Mouse (Mus musculus): Measurements from ENCODE around the gene Cacna1c. TPM values are rescaled to one million over a fixed set of nuclear protein-coding genes. Genes with fewer than 3 reads are reported as not detected.

Gene Cacna1c
- polyA plus RNA-seq, 1 experiment from 2014 or later = 9.8 TPM

- Histone ChIP-seq H3K4me1 (ENCODE audit: control insufficient read depth, insufficient read depth, low read length) (peaks cover 3% of the 10 kb centered on the region), H3K27me3 (ENCODE audit: control insufficient read depth, insufficient read depth, low read length) (no peaks in the 10 kb centered on the region), H3K4me3 (ENCODE audit: low read depth, low read length) (no peak overlapping the region), H3K36me3 (ENCODE audit: control insufficient read depth, insufficient read depth, low read length) (no peaks in the 10 kb centered on the region), H3K9ac (replicated peaks; ENCODE audit: low read depth, low read length) (no peak overlapping the region), H3K4me2 (replicated peaks; ENCODE audit: low read depth, low read length) (no peak overlapping the region), H3K27ac (ENCODE audit: low read length) (no peak overlapping the region), H3K9me3 (ENCODE audit: control insufficient read depth, low read depth, low read length) (no peaks in the 10 kb centered on the region)
- WGBS = 67% methylated on average over 7 of the region's 7 CpGs
- ATAC-seq (ENCODE audit: insufficient number of reproducible peaks, insufficient read depth, low FRiP score, low read depth) = no peak
These were observed 241.1 kb downstream of the Cacna1c start for GRCm38 (mm10) chr6:118954988-118955554.

GRCm38 (mm10) chr6:118952377-118952776 lies 243.8 kb downstream of the Cacna1c start:
- WGBS = 75% methylated on average over 9 of the region's 9 CpGs
- no peak overlapping the region for H3K4me3 ChIP-seq (ENCODE audit: low read depth, low read length)

GRCm38 (mm10) chr6:118950190-118950589 lies 246.0 kb downstream of the Cacna1c start:
- Histone ChIP-seq H3K27ac (ENCODE audit: low read length) (no peak overlapping the region), H3K9me3 (ENCODE audit: control insufficient read depth, low read depth, low read length) (no peaks in the 10 kb centered on the region), H3K36me3 (ENCODE audit: control insufficient read depth, insufficient read depth, low read length) (no peaks in the 10 kb centered on the region), H3K4me3 (ENCODE audit: low read depth, low read length) (no peak overlapping the region), H3K4me2 (replicated peaks; ENCODE audit: low read depth, low read length) (no peak overlapping the region), H3K27me3 (ENCODE audit: control insufficient read depth, insufficient read depth, low read length) (no peaks in the 10 kb centered on the region), H3K4me1 (ENCODE audit: control insufficient read depth, insufficient read depth, low read length) (peaks cover 6% of the 10 kb centered on the region), H3K9ac (replicated peaks; ENCODE audit: low read depth, low read length) (no peak overlapping the region)
- WGBS = 37% methylated on average over 13 of the region's 13 CpGs
- ATAC-seq (ENCODE audit: insufficient number of reproducible peaks, insufficient read depth, low FRiP score, low read depth) = no peak; the same call in 1 of the 2 replicates

More at GRCm38 (mm10) chr6:118952377-118952776, 243.8 kb downstream of the Cacna1c start:
- Histone ChIP-seq H3K27me3 (ENCODE audit: control insufficient read depth, insufficient read depth, low read length) (no peaks in the 10 kb centered on the region), H3K27ac (ENCODE audit: low read length) (no peak overlapping the region), H3K4me1 (ENCODE audit: control insufficient read depth, insufficient read depth, low read length) (peaks cover 6% of the 10 kb centered on the region), H3K4me2 (replicated peaks; ENCODE audit: low read depth, low read length) (no peak overlapping the region), H3K9ac (replicated peaks; ENCODE audit: low read depth, low read length) (no peak overlapping the region), H3K36me3 (ENCODE audit: control insufficient read depth, insufficient read depth, low read length) (no peaks in the 10 kb centered on the region), H3K9me3 (ENCODE audit: control insufficient read depth, low read depth, low read length) (no peaks in the 10 kb centered on the region)
- ATAC-seq (ENCODE audit: insufficient number of reproducible peaks, insufficient read depth, low FRiP score, low read depth) = no peak

- peaks cover 6% of the 10 kb centered on the region for H3K4me1 ChIP-seq (ENCODE audit: control insufficient read depth, insufficient read depth, low read length)
These were observed 248.9 kb downstream of the Cacna1c start for GRCm38 (mm10) chr6:118947286-118947685.

GRCm38 (mm10) chr6:118946660-118947059 lies 249.6 kb downstream of the Cacna1c start:
- Histone ChIP-seq H3K9ac (replicated peaks; ENCODE audit: low read depth, low read length) (no peak overlapping the region), H3K4me3 (ENCODE audit: low read depth, low read length) (no peak overlapping the region), H3K9me3 (ENCODE audit: control insufficient read depth, low read depth, low read length) (no peaks in the 10 kb centered on the region), H3K4me1 (ENCODE audit: control insufficient read depth, insufficient read depth, low read length) (peaks cover 6% of the 10 kb centered on the region), H3K27me3 (ENCODE audit: control insufficient read depth, insufficient read depth, low read length) (no peaks in the 10 kb centered on the region), H3K36me3 (ENCODE audit: control insufficient read depth, insufficient read depth, low read length) (no peaks in the 10 kb centered on the region), H3K4me2 (replicated peaks; ENCODE audit: low read depth, low read length) (no peak overlapping the region), H3K27ac (ENCODE audit: low read length) (no peak overlapping the region)
- 55% methylated on average over 6 of the region's 6 CpGs for WGBS
- ATAC-seq (ENCODE audit: insufficient number of reproducible peaks, insufficient read depth, low FRiP score, low read depth) = no peak

More at GRCm38 (mm10) chr6:118947286-118947685, 248.9 kb downstream of the Cacna1c start:
- Histone ChIP-seq H3K36me3 (ENCODE audit: control insufficient read depth, insufficient read depth, low read length) (no peaks in the 10 kb centered on the region), H3K4me2 (replicated peaks; ENCODE audit: low read depth, low read length) (no peak overlapping the region), H3K4me3 (ENCODE audit: low read depth, low read length) (no peak overlapping the region), H3K27me3 (ENCODE audit: control insufficient read depth, insufficient read depth, low read length) (no peaks in the 10 kb centered on the region), H3K27ac (ENCODE audit: low read length) (no peak overlapping the region), H3K9me3 (ENCODE audit: control insufficient read depth, low read depth, low read length) (no peaks in the 10 kb centered on the region), H3K9ac (replicated peaks; ENCODE audit: low read depth, low read length) (no peak overlapping the region)
- ATAC-seq (ENCODE audit: insufficient number of reproducible peaks, insufficient read depth, low FRiP score, low read depth) = no peak
- 75% methylated on average over 8 of the region's 8 CpGs for WGBS

GRCm38 (mm10) chr6:118944093-118944492 lies 252.1 kb downstream of the Cacna1c start:
- Histone ChIP-seq H3K4me3 (ENCODE audit: low read depth, low read length) (no peak overlapping the region), H3K27ac (ENCODE audit: low read length) (no peak overlapping the region), H3K27me3 (ENCODE audit: control insufficient read depth, insufficient read depth, low read length) (no peaks in the 10 kb centered on the region), H3K4me2 (replicated peaks; ENCODE audit: low read depth, low read length) (no peak overlapping the region), H3K9me3 (ENCODE audit: control insufficient read depth, low read depth, low read length) (no peaks in the 10 kb centered on the region), H3K36me3 (ENCODE audit: control insufficient read depth, insufficient read depth, low read length) (no peaks in the 10 kb centered on the region), H3K9ac (replicated peaks; ENCODE audit: low read depth, low read length) (no peak overlapping the region), H3K4me1 (ENCODE audit: control insufficient read depth, insufficient read depth, low read length) (no peaks in the 10 kb centered on the region)
- WGBS = 94% methylated on average over 4 of the region's 4 CpGs
- no peak for ATAC-seq (ENCODE audit: insufficient number of reproducible peaks, insufficient read depth, low FRiP score, low read depth)

GRCm38 (mm10) chr6:118941816-118942215 lies 254.4 kb downstream of the Cacna1c start:
- no peak overlapping the region for H3K9ac ChIP-seq (replicated peaks; ENCODE audit: low read depth, low read length)
- WGBS = 86% methylated on average over 4 of the region's 4 CpGs
- H3K4me3 ChIP-seq (ENCODE audit: low read depth, low read length) = no peak overlapping the region
- no peaks in the 10 kb centered on the region for H3K27me3 ChIP-seq (ENCODE audit: control insufficient read depth, insufficient read depth, low read length)
- H3K4me1 ChIP-seq (ENCODE audit: control insufficient read depth, insufficient read depth, low read length) = no peaks in the 10 kb centered on the region
- H3K27ac ChIP-seq (ENCODE audit: low read length) = no peak overlapping the region
- no peaks in the 10 kb centered on the region for H3K9me3 ChIP-seq (ENCODE audit: control insufficient read depth, low read depth, low read length)
- H3K36me3 ChIP-seq (ENCODE audit: control insufficient read depth, insufficient read depth, low read length) = no peaks in the 10 kb centered on the region
- no peak for ATAC-seq (ENCODE audit: insufficient number of reproducible peaks, insufficient read depth, low FRiP score, low read depth)
- H3K4me2 ChIP-seq (replicated peaks; ENCODE audit: low read depth, low read length) = no peak overlapping the region

GRCm38 (mm10) chr6:118941036-118941435 lies 255.2 kb downstream of the Cacna1c start:
- Histone ChIP-seq H3K27me3 (ENCODE audit: control insufficient read depth, insufficient read depth, low read length) (no peaks in the 10 kb centered on the region), H3K9ac (replicated peaks; ENCODE audit: low read depth, low read length) (no peak overlapping the region), H3K9me3 (ENCODE audit: control insufficient read depth, low read depth, low read length) (no peaks in the 10 kb centered on the region), H3K4me1 (ENCODE audit: control insufficient read depth, insufficient read depth, low read length) (no peaks in the 10 kb centered on the region), H3K36me3 (ENCODE audit: control insufficient read depth, insufficient read depth, low read length) (no peaks in the 10 kb centered on the region), H3K27ac (ENCODE audit: low read length) (no peak overlapping the region), H3K4me3 (ENCODE audit: low read depth, low read length) (no peak overlapping the region), H3K4me2 (replicated peaks; ENCODE audit: low read depth, low read length) (no peak overlapping the region)
- ATAC-seq (ENCODE audit: insufficient number of reproducible peaks, insufficient read depth, low FRiP score, low read depth) = no peak
- WGBS = 96% methylated on average over 2 of the region's 3 CpGs

- 92% methylated on average over 8 of the region's 8 CpGs for WGBS
- H3K36me3 ChIP-seq (ENCODE audit: control insufficient read depth, insufficient read depth, low read length) = no peaks in the 10 kb centered on the region
- no peak overlapping the region for H3K4me2 ChIP-seq (replicated peaks; ENCODE audit: low read depth, low read length)
- H3K4me1 ChIP-seq (ENCODE audit: control insufficient read depth, insufficient read depth, low read length) = no peaks in the 10 kb centered on the region
- no peaks in the 10 kb centered on the region for H3K27me3 ChIP-seq (ENCODE audit: control insufficient read depth, insufficient read depth, low read length)
- H3K9ac ChIP-seq (replicated peaks; ENCODE audit: low read depth, low read length) = no peak overlapping the region
- no peak for ATAC-seq (ENCODE audit: insufficient number of reproducible peaks, insufficient read depth, low FRiP score, low read depth)
- no peak overlapping the region for H3K27ac ChIP-seq (ENCODE audit: low read length)
- H3K4me3 ChIP-seq (ENCODE audit: low read depth, low read length) = no peak overlapping the region
- no peaks in the 10 kb centered on the region for H3K9me3 ChIP-seq (ENCODE audit: control insufficient read depth, low read depth, low read length)
These were observed 256.6 kb downstream of the Cacna1c start for GRCm38 (mm10) chr6:118939626-118940025.

Measured in stomach, embryonic 14.5 days (tissue).